Mouse (Mus musculus): ENCODE data around the gene Notch2. TPM values are rescaled to one million over a fixed set of nuclear protein-coding genes. Genes with fewer than 3 reads are reported as not detected.

Gene Notch2
- total and polyA plus RNA-seq, 3 experiments, result 3.3 to 11.3 (median 11.1) TPM

DNA sequence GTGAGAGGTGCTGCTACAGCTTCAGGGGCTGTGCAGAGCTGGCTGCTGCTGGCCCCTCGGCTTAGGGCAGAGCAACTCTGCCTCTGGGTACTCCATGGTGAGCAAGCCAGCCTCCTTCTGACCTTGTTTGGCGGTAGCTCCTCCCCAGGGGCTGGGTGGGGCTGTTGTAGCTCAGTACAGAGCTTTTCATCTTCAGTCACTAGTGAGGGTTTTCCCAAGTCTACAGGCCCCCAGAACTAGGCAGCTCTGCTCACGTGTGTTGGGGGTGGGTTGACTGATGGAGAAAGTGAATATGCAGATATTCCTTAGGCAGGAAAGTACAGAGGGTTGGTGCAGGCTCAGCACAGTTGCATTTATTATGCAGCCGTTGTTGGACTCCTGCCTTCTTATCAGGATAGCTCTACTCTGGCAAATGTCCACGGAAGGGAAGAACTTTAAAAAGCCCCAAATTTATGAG, 72.5 kb downstream of the Notch2 start:
- Histone ChIP-seq H3K27me3 (replicated peaks) (no peaks in the 10 kb centered on the region), H3K36me3 (replicated peaks in 1 of 2; ENCODE audit: control insufficient read depth in 1 of 2, insufficient read depth in 1 of 2, low read length in 1 of 2) (peaks cover 6 to 64% of the 10 kb centered on the region in 2 experiments), H3K9ac (ENCODE audit: insufficient read depth, low read depth) (no peak overlapping the region), H3K27ac (ENCODE audit: insufficient read depth, low read depth) (no peak overlapping the region), H3K4me2 (ENCODE audit: insufficient read depth, low read depth, poor library complexity, severe bottlenecking) (no peak overlapping the region), H3K4me1 (ENCODE audit: control insufficient read depth in 1 of 2, insufficient read depth in 2 of 2) (peaks cover 11 to 49% of the 10 kb centered on the region in 2 experiments; a peak in 3 of 4 replicates), H3K9me3 (replicated peaks; ENCODE audit: low read length) (no peaks in the 10 kb centered on the region), H3K79me2 (replicated peaks; ENCODE audit: control insufficient read depth, extremely low read depth, insufficient read depth, poor library complexity, severe bottlenecking) (no peaks in the 10 kb centered on the region), H3K4me3 (replicated peaks in 1 of 3; ENCODE audit: low read depth in 2 of 3, low read length in 2 of 3, poor library complexity in 1 of 3) (no peak overlapping the region)
- peak; percentile 88 for TF ChIP-seq ETS1 (conservative IDR thresholded peaks at IDR 0.05; ENCODE audit: low read depth, low read length)
- no peak for TF ChIP-seq PAX5 (IDR thresholded peaks at IDR 0.05; ENCODE audit: low read length)
- no peak for TF ChIP-seq CTCF (conservative IDR thresholded peaks at IDR 0.05 in 1 of 2, IDR thresholded peaks at IDR 0.05 in 1 of 2; ENCODE audit: low read depth in 2 of 2, low read length in 2 of 2)
- no peak; the same call in 1 of the 2 replicates for TF ChIP-seq USF1 (IDR thresholded peaks at IDR 0.05; ENCODE audit: low read depth, low read length)
- peak; percentile 70; the same call in 1 of the 2 replicates for TF ChIP-seq MAZ (IDR thresholded peaks at IDR 0.05; ENCODE audit: low read depth, low read length)
- peak; percentile 64 for TF ChIP-seq EP300 (IDR thresholded peaks at IDR 0.05; ENCODE audit: low read length)
- TF ChIP-seq POLR2A (IDR thresholded peaks at IDR 0.05; ENCODE audit: low read depth, low read length), result no peak
- peak; percentile 74 for TF ChIP-seq RCOR1 (conservative IDR thresholded peaks at IDR 0.05; ENCODE audit: low read depth, low read length)
- 0 out of 2 replicates have a peak, but pooled peaks have one; percentile 40 for TF ChIP-seq MEF2A (IDR thresholded peaks at IDR 0.05; ENCODE audit: borderline replicate concordance, low read depth, low read length)
- TF ChIP-seq TCF12 (IDR thresholded peaks at IDR 0.05; ENCODE audit: low read depth, low read length), result peak; percentile 57; the same call in 1 of the 2 replicates
- no peak for TF ChIP-seq KAT2A (IDR thresholded peaks at IDR 0.05; ENCODE audit: insufficient replicate concordance, low read length)
- peak; percentile 55; the same call in 1 of the 2 replicates for TF ChIP-seq IRF4 (IDR thresholded peaks at IDR 0.05; ENCODE audit: low read depth, low read length)
- TF ChIP-seq TBP (conservative IDR thresholded peaks at IDR 0.05; ENCODE audit: low read depth, low read length), result no peak
- no peak for TF ChIP-seq RAD21 (IDR thresholded peaks at IDR 0.05; ENCODE audit: low read depth, low read length)
- no peak for TF ChIP-seq MAX (IDR thresholded peaks at IDR 0.05; ENCODE audit: low read length)
- TF ChIP-seq MAFK (IDR thresholded peaks at IDR 0.05; ENCODE audit: insufficient replicate concordance, low read length), result peak; percentile 52; the same call in 1 of the 2 replicates
- TF ChIP-seq ZKSCAN1 (IDR thresholded peaks at IDR 0.05; ENCODE audit: borderline replicate concordance, low read depth, low read length), result no peak
- no peak for TF ChIP-seq HCFC1 (IDR thresholded peaks at IDR 0.05; ENCODE audit: low read depth, low read length)
- TF ChIP-seq MYC (IDR thresholded peaks at IDR 0.05; ENCODE audit: low read depth, low read length), result no peak
- no peak for TF ChIP-seq JUND (conservative IDR thresholded peaks at IDR 0.05; ENCODE audit: low read depth, low read length)
- TF ChIP-seq JUN (IDR thresholded peaks at IDR 0.05; ENCODE audit: insufficient read depth, low read depth, low read length), result no peak
- TF ChIP-seq USF2 (conservative IDR thresholded peaks at IDR 0.05; ENCODE audit: low read depth, low read length), result no peak
- no peak for TF ChIP-seq E2F4 (IDR thresholded peaks at IDR 0.05; ENCODE audit: insufficient replicate concordance, low read depth, low read length)
- TF ChIP-seq GABPA (IDR thresholded peaks at IDR 0.05; ENCODE audit: insufficient replicate concordance, low read depth, low read length), result no peak
- no peak for TF ChIP-seq ZNF384 (IDR thresholded peaks at IDR 0.05; ENCODE audit: low read depth, low read length)
- TF ChIP-seq NELFE (IDR thresholded peaks at IDR 0.05; ENCODE audit: low read depth, low read length), result no peak
- peak; percentile 61; the same call in 1 of the 2 replicates for TF ChIP-seq SIN3A (IDR thresholded peaks at IDR 0.05; ENCODE audit: low read length)
- no peak for TF ChIP-seq ZC3H11A (IDR thresholded peaks at IDR 0.05; ENCODE audit: low read depth, low read length)
- no peak for TF ChIP-seq ELF1 (IDR thresholded peaks at IDR 0.05; ENCODE audit: low read depth, low read length)
- no peak for TF ChIP-seq ZMIZ1 (IDR thresholded peaks at IDR 0.05; ENCODE audit: low read depth, low read length)
- no peak for TF ChIP-seq SMC3 (IDR thresholded peaks at IDR 0.05; ENCODE audit: low read depth, low read length)
- TF ChIP-seq UBTF (IDR thresholded peaks at IDR 0.05; ENCODE audit: low read depth, low read length), result no peak
- TF ChIP-seq BHLHE40 (IDR thresholded peaks at IDR 0.05; ENCODE audit: low read depth, low read length), result peak; percentile 100
- no peak for TF ChIP-seq CHD1 (IDR thresholded peaks at IDR 0.05; ENCODE audit: low read depth, low read length)
- TF ChIP-seq MXI1 (IDR thresholded peaks at IDR 0.05; ENCODE audit: low read depth, low read length), result peak; percentile 54; the same call in 1 of the 2 replicates
- TF ChIP-seq POLR2AphosphoS2 (IDR thresholded peaks at IDR 0.05; ENCODE audit: low read depth, low read length), result no peak
- TF ChIP-seq CHD2 (IDR thresholded peaks at IDR 0.05; ENCODE audit: low read length), result peak; percentile 50; the same call in 1 of the 2 replicates
- TF ChIP-seq NRF1 (IDR thresholded peaks at IDR 0.05; ENCODE audit: low read depth, low read length), result no peak
- DNase-seq (ENCODE audit: extremely low read depth), result peak; percentile 81
- in situ Hi-C loops (cut with MboI; ENCODE audit: low pct_ligation_motif_present, low pct_unique_long_range_greater_than_20kb, low sequenced_read_pairs) (no loop called here), dilution Hi-C loops (cut with MboI; ENCODE audit: extremely low pct_ligation_motif_present, extremely low pct_unique_long_range_greater_than_20kb, low sequenced_read_pairs) (no loop called here)

Data from CH12.LX (cell line).